Mouse (Mus musculus) embryonic facial prominence, embryonic 11.5 days (tissue): ENCODE results near the gene Nek8. TPM values are rescaled to one million over a fixed set of nuclear protein-coding genes. Genes with fewer than 3 reads are reported as not detected.

ENCODE experiments used
- ATAC-seq: fragments of 200-750 bp; cut with Nextera tagmentation; replicated peaks from 2 replicates; pipeline ENCODE4 v1.8.0; 2017; ENCODE audit warnings: low read depth; ENCODE audit not compliant: insufficient number of reproducible peaks, low FRiP score, low TSS enrichment
- DNase-seq: peaks from one replicate; pipeline ENCODE4 v3.0.0-alpha.2; 2015; ENCODE audit warnings: low spot score
- H3K27ac ChIP-seq: fragments of 300-500 bp; sonication (generic); replicated peaks from 2 replicates; pipeline ENCODE4 v1.5.1; 2014; ENCODE audit warnings: mild to moderate bottlenecking, low read depth, low read length, control low read depth
- H3K27me3 ChIP-seq: fragments of 300-500 bp; sonication (generic); 2 replicates; pipeline ENCODE4 v1.6.1; 2014; ENCODE audit warnings: mild to moderate bottlenecking, low read length, moderate library complexity, mixed read lengths; ENCODE audit not compliant: control insufficient read depth, insufficient read depth
- H3K36me3 ChIP-seq: fragments of 300-500 bp; sonication (generic); replicated peaks from 2 replicates; pipeline ENCODE4 v1.6.1; 2014; ENCODE audit warnings: low read depth, mild to moderate bottlenecking, low read length, moderate library complexity, mixed read lengths; ENCODE audit not compliant: control insufficient read depth, insufficient read depth
- H3K4me1 ChIP-seq: fragments of 300-500 bp; sonication (generic); 2 replicates; pipeline ENCODE4 v1.6.1; 2014; ENCODE audit warnings: low read length, mixed read lengths; ENCODE audit not compliant: control insufficient read depth, insufficient read depth
- H3K4me2 ChIP-seq: fragments of 300-500 bp; sonication (generic); 2 replicates; pipeline ENCODE4 v1.6.1; 2014; ENCODE audit warnings: low read depth, mild to moderate bottlenecking, control low read depth, low read length, moderate library complexity
- H3K4me3 ChIP-seq: fragments of 300-500 bp; sonication (generic); 2 replicates; pipeline ENCODE4 v1.5.1; 2014; ENCODE audit warnings: low read depth, low read length, control low read depth
- H3K9ac ChIP-seq: fragments of 300-500 bp; sonication (generic); replicated peaks from 2 replicates; pipeline ENCODE4 v1.6.1; 2014; ENCODE audit warnings: mild to moderate bottlenecking, control low read depth, low read length
- H3K9me3 ChIP-seq: fragments of 300-500 bp; sonication (generic); replicated peaks from 2 replicates; pipeline ENCODE4 v1.6.1; 2016; ENCODE audit warnings: mild to moderate bottlenecking, low read length, inconsistent platforms, mixed read lengths; ENCODE audit not compliant: control insufficient read depth
- WGBS: fragments of 180-500 bp; shearing (Covaris S2); extraction: QIAGEN DNeasy Blood & Tissue Kit; methylation state at CpG from one replicate; pipeline ENCODE4 v1.1.7; 2014; 5-methylcytosine and 5-hydroxymethylcytosine counted together
- polyA plus RNA-seq: library from polyadenylated mRNA; unstranded; fragments of >200 nt; fragmentation: Nextera tagmentation; extraction: Ambion mirVana; gene quantifications from 2 replicates; pipeline ENCODE4 v1.2.1, GENCODE M21; 2014

The Nek8 gene
- polyA plus RNA-seq, 1 experiment from 2014 or later, result 8.6 TPM

DNA sequence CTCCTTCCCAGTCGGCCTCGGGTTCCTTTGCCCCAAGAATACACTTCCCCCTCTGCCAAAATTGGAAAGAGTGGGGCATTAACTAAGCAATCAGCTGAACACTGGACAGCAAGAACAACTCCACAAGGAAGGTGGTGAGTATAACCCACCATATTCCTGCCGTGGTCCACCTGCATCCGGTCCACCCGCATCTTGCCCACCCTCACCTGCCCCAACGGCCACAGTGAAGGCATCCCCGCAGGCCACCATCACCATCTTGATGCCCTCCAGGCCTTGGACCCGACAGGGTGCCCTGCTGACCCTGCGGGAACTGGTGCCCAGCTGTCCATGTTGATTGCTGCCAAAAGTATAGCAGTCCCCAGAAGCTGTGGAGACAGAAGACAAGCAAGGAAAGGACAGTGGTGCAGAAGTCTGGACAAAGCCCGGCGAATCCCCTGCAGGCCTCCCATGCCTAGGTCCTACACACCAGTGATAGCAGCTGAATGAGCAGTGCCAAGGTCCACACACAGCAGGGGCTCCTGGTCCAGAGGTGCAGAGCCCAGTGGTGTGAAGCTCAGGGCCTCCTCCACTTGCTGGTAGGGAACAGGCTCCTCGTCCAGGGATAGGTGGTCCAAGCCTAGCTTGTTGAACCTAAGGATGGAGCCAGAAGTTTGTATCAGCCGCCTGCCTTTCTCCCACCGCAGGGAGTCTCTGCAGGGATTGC lies 9.1 kb downstream of the Nek8 start:
- Histone ChIP-seq H3K4me2 (no peak overlapping the region), H3K4me1 (peaks cover 8% of the 10 kb centered on the region), H3K27ac (no peak overlapping the region), H3K4me3 (no peak overlapping the region), H3K9me3 (no peaks in the 10 kb centered on the region), H3K36me3 (no peaks in the 10 kb centered on the region; the same call in 1 of the 2 replicates), H3K27me3 (no peaks in the 10 kb centered on the region), H3K9ac (no peak overlapping the region)
- WGBS, result 81% methylated on average over 14 of the region's 14 CpGs
- DNase-seq (no peak), ATAC-seq (no peak)

DNA sequence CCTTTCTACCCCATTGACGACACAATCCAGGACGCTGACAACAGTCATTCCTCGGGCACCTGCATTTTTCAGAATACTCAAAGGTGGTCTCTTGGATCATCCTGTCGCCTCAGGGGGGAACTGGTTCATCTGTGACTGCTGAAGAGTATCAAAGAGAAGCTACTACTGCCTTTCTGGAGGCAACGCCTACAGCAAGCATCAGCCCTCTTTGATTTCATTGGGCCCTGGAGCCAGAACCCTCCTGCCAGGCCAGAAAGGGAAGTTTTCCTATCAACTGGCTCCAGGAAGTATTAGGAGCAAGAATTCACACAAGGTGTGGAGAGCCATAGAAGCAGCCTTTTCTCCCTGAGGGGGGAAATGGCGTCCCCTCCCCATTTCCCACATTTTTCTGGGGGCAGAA lies 9.8 kb downstream of the Nek8 start:
- Histone ChIP-seq H3K9ac (no peak overlapping the region), H3K4me2 (no peak overlapping the region), H3K4me1 (peaks cover 9% of the 10 kb centered on the region), H3K9me3 (no peaks in the 10 kb centered on the region), H3K4me3 (no peak overlapping the region), H3K36me3 (peaks cover 6% of the 10 kb centered on the region), H3K27ac (no peak overlapping the region), H3K27me3 (no peaks in the 10 kb centered on the region)
- ATAC-seq (no peak), DNase-seq (no peak)
- 57% methylated on average over 6 of the region's 6 CpGs for WGBS

DNA sequence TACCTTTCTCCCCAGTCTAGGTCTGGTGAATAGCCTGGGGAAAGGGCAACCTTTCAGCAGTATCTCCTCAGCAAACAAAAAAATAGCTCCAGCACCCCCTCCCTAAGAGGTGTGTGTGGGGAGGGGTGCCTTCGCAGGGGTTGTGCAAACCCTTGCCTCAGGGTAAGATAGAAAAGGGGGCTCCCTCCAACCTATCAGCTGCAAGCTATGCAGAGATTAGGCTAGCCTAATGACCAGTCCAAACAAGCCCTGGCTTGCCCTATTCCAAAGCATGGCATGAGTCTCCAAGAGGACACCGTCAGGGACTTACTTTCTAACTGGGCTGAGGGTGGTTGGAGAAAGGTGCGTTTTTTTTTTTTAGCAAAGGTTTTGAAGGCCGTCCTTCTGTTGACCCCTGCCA lies 10.3 kb downstream of the Nek8 start:
- no peak for ATAC-seq
- 30% methylated on average over 4 of the region's 4 CpGs for WGBS
- no peaks in the 10 kb centered on the region for H3K9me3 ChIP-seq

DNA sequence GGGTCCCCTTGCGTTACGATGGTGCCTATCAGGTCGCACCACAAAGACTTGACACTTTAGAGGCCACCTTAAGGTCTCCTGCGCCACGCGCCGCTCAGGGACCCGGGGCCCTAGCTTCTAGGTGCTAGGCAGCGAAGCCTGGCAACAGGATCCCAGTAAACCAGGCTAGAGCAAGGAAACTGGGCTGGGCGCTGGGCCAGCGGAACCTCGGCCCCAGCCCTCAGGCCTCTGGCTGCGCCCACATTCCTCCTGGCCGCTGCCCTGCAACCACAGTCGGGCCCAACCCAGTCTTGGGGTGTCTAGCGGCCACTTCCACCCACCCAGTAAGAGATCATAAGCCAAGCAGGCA lies 10.7 kb downstream of the Nek8 start:
- H3K9me3 ChIP-seq, result no peaks in the 10 kb centered on the region
- peaks cover 9% of the 10 kb centered on the region for H3K4me1 ChIP-seq
- ATAC-seq (peak; percentile 32), DNase-seq (no peak)
- peak overlapping the region; percentile 100 for H3K4me3 ChIP-seq
- H3K4me2 ChIP-seq, result peak overlapping the region; percentile 90
- H3K27ac ChIP-seq, result peak overlapping the region; percentile 63
- peaks cover 11% of the 10 kb centered on the region for H3K36me3 ChIP-seq
- H3K9ac ChIP-seq, result peak overlapping the region; percentile 99
- no peaks in the 10 kb centered on the region for H3K27me3 ChIP-seq
- 3% methylated on average over 16 of the region's 16 CpGs for WGBS

More for the DNA sequence above, 10.3 kb downstream of the Nek8 start:
- H3K9ac ChIP-seq, result no peak overlapping the region
- H3K4me3 ChIP-seq, result peak overlapping the region; percentile 100; the same call in 1 of the 2 replicates
- peak overlapping the region; percentile 63; the same call in 1 of the 2 replicates for H3K27ac ChIP-seq
- no peak for DNase-seq
- peaks cover 9% of the 10 kb centered on the region for H3K4me1 ChIP-seq
- H3K27me3 ChIP-seq, result no peaks in the 10 kb centered on the region
- peaks cover 10% of the 10 kb centered on the region for H3K36me3 ChIP-seq
- peak overlapping the region; percentile 90 for H3K4me2 ChIP-seq

DNA sequence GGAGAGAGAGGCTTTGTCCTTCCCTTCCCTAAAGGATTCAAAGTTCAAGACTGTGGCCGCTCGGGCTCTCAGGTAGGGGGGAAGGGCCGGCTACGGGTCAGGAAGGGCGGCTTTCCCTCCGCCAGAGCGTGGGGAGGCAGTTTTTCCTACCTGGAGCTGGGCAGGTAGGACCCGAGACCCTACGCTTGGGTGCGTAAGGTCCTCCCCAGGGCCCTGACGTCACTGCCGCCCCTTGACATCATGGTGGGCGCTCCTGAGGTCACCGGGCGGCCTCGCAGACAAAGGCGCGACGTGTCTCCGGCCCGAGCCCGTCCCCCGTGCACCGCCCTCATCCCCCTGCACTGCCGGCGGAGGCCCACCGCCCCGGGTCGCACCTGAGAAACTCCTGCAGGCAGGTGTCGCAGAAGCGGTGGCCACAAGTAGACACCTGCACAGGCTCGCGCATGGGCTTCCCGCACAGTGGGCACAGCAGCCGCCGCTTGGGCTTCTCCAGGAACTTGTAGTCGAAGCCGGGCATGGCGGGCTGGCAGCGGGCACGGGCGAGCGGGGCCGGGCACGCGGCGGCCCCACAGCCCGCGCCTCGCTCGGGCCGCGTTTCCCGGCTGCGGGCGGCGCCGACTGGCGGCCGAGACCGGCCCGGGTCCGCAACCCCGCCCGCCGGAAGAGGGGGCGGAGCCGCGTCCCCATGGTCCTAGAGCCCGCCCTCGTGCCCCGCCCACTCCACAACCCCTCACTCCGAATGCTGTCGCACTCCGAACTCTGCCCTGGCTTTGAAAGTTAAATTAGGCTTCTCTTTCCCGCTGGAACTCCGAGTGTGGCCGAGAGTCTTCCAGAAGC lies 11.3 kb downstream of the Nek8 start, which contains the start of gene Traf4:
Gene Traf4, minus strand, starts transcription at position 666 of the 837 bp plus-strand sequence.
- peak within 1 kb of the TSS; percentile 90 for H3K4me2 ChIP-seq
- peaks cover 9% of the 10 kb centered on the region for H3K4me1 ChIP-seq
- H3K9ac ChIP-seq, result peak within 1 kb of the TSS; percentile 99
- under 1% methylated on average over 68 of the region's 78 CpGs for WGBS
- no peaks in the 10 kb centered on the region for H3K9me3 ChIP-seq
- H3K27me3 ChIP-seq, result no peaks in the 10 kb centered on the region
- DNase-seq (peak; percentile 93), ATAC-seq (peak; percentile 68)
- H3K27ac ChIP-seq, result peak within 1 kb of the TSS; percentile 98
- H3K4me3 ChIP-seq, result peak within 1 kb of the TSS; percentile 100
- H3K36me3 ChIP-seq, result peaks cover 17% of the 10 kb centered on the region

DNA sequence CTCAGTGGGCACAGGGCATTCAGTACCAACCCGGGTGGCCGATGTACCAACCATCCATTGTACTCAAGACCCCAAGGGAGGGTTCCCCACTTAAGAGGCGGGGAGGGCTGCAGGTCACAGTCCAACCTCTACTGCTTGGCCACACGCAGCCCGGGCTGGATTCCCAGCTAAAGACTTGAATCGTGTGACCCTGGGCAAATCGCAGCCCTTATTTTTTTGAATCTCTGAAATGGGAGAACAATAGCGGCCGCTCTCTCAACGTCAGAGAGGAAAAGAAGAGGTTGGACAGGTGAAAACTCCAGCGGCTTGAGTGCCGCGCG lies 11.9 kb downstream of the Nek8 start:
- peak overlapping the region; percentile 90 for H3K4me2 ChIP-seq
- H3K4me3 ChIP-seq, result peak overlapping the region; percentile 100
- peaks cover 21% of the 10 kb centered on the region for H3K36me3 ChIP-seq
- peak overlapping the region; percentile 98 for H3K27ac ChIP-seq
- DNase-seq, result no peak
- peak overlapping the region; percentile 99 for H3K9ac ChIP-seq
- no peaks in the 10 kb centered on the region for H3K9me3 ChIP-seq
- peaks cover 9% of the 10 kb centered on the region for H3K4me1 ChIP-seq
- under 1% methylated on average over 14 of the region's 14 CpGs for WGBS
- ATAC-seq, result no peak
- no peaks in the 10 kb centered on the region for H3K27me3 ChIP-seq

DNA sequence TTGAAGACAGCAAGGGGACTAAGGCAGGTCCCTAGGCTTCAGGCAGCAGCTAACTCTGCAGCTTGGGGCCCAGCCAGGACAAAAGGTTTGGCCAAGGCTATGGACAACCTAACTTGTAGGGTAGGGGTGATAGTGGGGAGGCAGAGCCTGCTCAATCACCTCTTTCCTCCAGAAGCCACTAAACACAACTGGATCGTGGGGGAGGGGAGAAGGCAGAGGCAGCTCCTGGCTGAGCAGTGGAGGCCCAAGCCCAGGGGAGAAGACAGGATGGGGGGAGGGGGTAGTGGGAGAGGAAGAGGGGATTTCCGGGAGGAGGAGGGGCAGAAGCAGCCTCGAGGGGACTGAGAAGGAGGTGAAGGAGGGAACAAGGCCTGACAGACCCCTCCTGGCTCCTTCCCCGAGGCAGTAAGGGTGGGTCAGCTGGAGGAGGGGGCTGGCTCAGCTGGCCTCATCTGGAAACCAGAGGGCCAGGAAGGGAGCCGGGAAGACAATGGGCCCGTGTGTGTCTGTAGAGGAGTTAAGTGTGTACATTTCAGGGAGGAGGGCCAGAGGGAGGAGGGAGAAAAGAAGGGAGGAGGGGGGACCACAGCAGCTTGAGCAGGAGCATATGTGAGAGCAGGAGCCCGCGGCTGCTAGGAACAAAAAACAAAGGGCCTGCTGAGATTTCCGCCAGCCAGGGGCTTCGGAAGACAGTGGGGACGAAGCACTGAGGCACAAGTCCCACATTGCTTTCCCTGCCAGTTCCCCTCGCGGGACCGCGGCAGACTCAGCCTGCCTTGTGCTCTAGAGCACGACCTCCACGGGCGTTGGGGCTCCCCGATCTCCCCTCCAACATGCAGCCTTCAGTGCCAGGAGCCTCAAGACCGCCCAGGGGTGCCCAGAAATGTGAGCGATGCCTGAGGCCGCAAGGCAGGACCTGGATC lies 12.5 kb downstream of the Nek8 start:
- Histone ChIP-seq H3K4me3 (peak overlapping the region; percentile 100), H3K36me3 (peaks cover 21% of the 10 kb centered on the region), H3K27me3 (no peaks in the 10 kb centered on the region), H3K4me2 (peak overlapping the region; percentile 90), H3K9me3 (no peaks in the 10 kb centered on the region), H3K4me1 (peaks cover 9% of the 10 kb centered on the region), H3K27ac (peak overlapping the region; percentile 98), H3K9ac (peak overlapping the region; percentile 99)
- WGBS, result under 1% methylated on average over 22 of the region's 22 CpGs
- DNase-seq, result peak; percentile 93
- ATAC-seq, result peak; percentile 78
